Mouse (Mus musculus): ENCODE data around the gene Cldn14.
"Not testable (repeated sequence)": the region's sequence is repeated elsewhere in the genome, so short reads cannot be mapped to it uniquely, and the experiment has no call there.

DNA sequence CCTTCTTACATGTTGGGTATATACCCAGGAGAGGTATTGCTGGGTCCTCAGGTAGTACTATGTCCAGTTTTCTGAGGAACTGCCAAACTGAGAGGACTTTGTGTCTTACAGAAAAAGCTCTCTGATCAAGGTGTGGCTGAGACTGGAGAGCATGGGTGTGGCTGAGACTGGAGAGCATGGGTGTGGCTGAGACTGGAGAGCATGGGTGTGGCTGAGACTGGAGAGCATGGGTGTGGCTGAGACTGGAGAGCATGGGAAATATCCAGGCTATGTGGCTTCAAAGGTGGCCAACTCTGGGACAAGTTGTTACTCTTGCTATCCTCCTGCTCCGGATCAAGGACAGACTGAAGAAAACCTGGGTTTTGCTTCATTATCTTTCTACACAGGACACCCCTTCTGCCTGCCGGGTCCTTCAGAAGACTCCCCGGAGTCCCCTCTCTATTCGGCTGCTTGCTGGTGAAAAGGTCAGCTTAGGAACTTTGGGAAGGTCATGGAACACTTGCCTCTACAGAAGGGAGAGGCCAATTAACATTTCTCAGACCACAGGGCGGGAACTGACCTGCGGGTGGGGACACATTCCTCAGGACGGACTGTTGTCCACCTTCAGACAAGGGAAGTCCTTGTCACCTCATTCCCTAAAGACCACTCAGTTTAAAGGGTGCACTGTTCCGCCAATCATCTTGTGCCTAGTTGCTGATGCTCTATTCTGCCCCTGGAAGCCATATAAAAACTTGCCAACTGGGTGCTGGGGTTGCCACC, 4.9 kb upstream of the Cldn14 start:
- not testable (repeated sequence) for TF ChIP-seq POLR2A, CTCF (IDR thresholded peaks at IDR 0.05; ENCODE audit: extremely low read depth, insufficient read depth, low read length)

Data from cortical plate, adult 2 months (tissue).